Mouse (Mus musculus) hindbrain, embryonic 16.5 days (tissue): ENCODE data around the gene Brinp2. TPM values are rescaled to one million over a fixed set of nuclear protein-coding genes. Genes with fewer than 3 reads are reported as not detected.

ENCODE experiments used
- ATAC-seq: fragments of 200-750 bp; cut with Nextera tagmentation; 2 replicates; pipeline ENCODE4 v1.8.0; 2017; ENCODE audit warnings: moderate TSS enrichment, moderate library complexity
- H3K27ac ChIP-seq: fragments of 300-500 bp; sonication (generic); 2 replicates; pipeline ENCODE4 v1.5.1; 2014; ENCODE audit warnings: low read depth, mild to moderate bottlenecking, control low read depth, low read length, moderate library complexity
- H3K27me3 ChIP-seq: fragments of 300-500 bp; sonication (generic); replicated peaks from 2 replicates; pipeline ENCODE4 v1.6.1; 2014; ENCODE audit warnings: low read length; ENCODE audit not compliant: control insufficient read depth, insufficient read depth
- H3K36me3 ChIP-seq: fragments of 300-500 bp; sonication (generic); 2 replicates; pipeline ENCODE4 v1.6.1; 2014; ENCODE audit warnings: mild to moderate bottlenecking, low read length, moderate library complexity, mixed read lengths; ENCODE audit not compliant: control insufficient read depth, insufficient read depth
- H3K4me1 ChIP-seq: fragments of 300-500 bp; sonication (generic); 2 replicates; pipeline ENCODE4 v1.6.1; 2014; ENCODE audit warnings: low read depth, low read length; ENCODE audit not compliant: control insufficient read depth, insufficient read depth
- H3K4me2 ChIP-seq: fragments of 300-500 bp; sonication (generic); 2 replicates; pipeline ENCODE4 v1.6.1; 2014; ENCODE audit warnings: mild to moderate bottlenecking, low read length, control low read depth, moderate library complexity
- H3K4me3 ChIP-seq: fragments of 300-500 bp; sonication (generic); 2 replicates; pipeline ENCODE4 v1.5.1; 2014; ENCODE audit warnings: mild to moderate bottlenecking, low read length, control low read depth, moderate library complexity
- H3K9ac ChIP-seq: fragments of 300-500 bp; sonication (generic); 2 replicates; pipeline ENCODE4 v1.6.1; 2014; ENCODE audit warnings: low read depth, mild to moderate bottlenecking, control low read depth, low read length, moderate library complexity
- H3K9me3 ChIP-seq: fragments of 300-500 bp; sonication (generic); 2 replicates; pipeline ENCODE4 v1.6.1; 2014; ENCODE audit warnings: mild to moderate bottlenecking, low read length, moderate library complexity; ENCODE audit not compliant: control insufficient read depth
- WGBS: fragments of 180-500 bp; shearing (Covaris S2); extraction: QIAGEN DNeasy Blood & Tissue Kit; methylation state at CpG from one replicate; pipeline ENCODE4 v1.1.7; 2014; 5-methylcytosine and 5-hydroxymethylcytosine counted together
- polyA plus RNA-seq: library from polyadenylated mRNA; unstranded; fragments of >200 nt; fragmentation: Nextera tagmentation; extraction: Ambion mirVana; gene quantifications from 2 replicates; pipeline ENCODE4 v1.2.1, GENCODE M21; 2015

The Brinp2 gene
- polyA plus RNA-seq, 1 experiment from 2014 or later: 32.7 TPM

GRCm38 (mm10) chr1:158244016-158244415 lies 112.1 kb downstream of the Brinp2 start:
- Histone ChIP-seq H3K27me3 (no peaks in the 10 kb centered on the region), H3K27ac (no peak overlapping the region), H3K9ac (no peak overlapping the region), H3K4me2 (no peak overlapping the region), H3K36me3 (peaks cover 16% of the 10 kb centered on the region), H3K4me1 (no peaks in the 10 kb centered on the region), H3K4me3 (no peak overlapping the region), H3K9me3 (no peaks in the 10 kb centered on the region)
- ATAC-seq: no peak
- 97% methylated on average over 3 of the region's 3 CpGs for WGBS

DNA sequence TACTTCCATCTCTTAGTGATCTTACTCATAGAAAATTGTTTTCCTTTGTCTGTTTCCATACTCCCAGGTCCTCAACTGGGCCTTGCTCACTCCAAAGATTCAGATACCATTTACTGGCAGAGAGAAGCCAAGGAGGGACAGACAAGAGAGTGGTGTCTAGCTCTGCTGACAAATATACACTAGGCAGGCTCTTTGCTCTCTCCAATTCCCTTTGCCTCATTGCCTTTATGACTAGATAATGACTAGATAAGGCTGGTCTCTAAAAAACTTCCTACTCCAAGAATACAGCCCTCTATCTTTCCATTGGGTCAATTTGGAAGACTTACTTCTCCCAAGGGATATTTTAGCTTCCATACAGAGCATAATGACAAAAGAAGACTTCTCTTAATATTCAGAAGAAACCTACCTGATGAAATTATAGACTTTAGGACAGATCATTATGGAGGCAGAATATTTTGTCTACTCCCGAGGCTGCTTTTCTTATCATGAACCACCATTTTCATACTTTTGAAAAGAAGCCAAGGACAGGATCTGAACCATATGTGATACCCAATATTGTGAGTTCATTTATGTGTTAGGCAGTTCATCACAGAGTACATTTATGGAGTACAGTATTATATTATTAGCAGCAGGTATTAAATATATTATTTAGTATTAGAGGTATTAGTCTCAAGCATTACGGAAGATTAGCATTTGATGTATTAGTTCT lies 114.1 kb downstream of the Brinp2 start:
- no peaks in the 10 kb centered on the region for H3K4me1 ChIP-seq
- H3K9me3 ChIP-seq: no peaks in the 10 kb centered on the region
- H3K4me2 ChIP-seq: no peak overlapping the region
- no peak overlapping the region for H3K4me3 ChIP-seq
- WGBS: 87% methylated on average over 2 of the region's 2 CpGs
- H3K36me3 ChIP-seq: peaks cover 16% of the 10 kb centered on the region
- H3K27ac ChIP-seq: no peak overlapping the region
- no peaks in the 10 kb centered on the region for H3K27me3 ChIP-seq
- ATAC-seq: no peak
- no peak overlapping the region for H3K9ac ChIP-seq

- Histone ChIP-seq H3K4me2 (no peak overlapping the region), H3K27me3 (no peaks in the 10 kb centered on the region), H3K9me3 (no peaks in the 10 kb centered on the region), H3K4me1 (no peaks in the 10 kb centered on the region), H3K36me3 (no peaks in the 10 kb centered on the region), H3K4me3 (no peak overlapping the region), H3K9ac (no peak overlapping the region), H3K27ac (no peak overlapping the region)
- WGBS: 93% methylated on average over 2 of the region's 2 CpGs
- no peak for ATAC-seq
Measured at GRCm38 (mm10) chr1:158239841-158240240, 116.3 kb downstream of the Brinp2 start.

DNA sequence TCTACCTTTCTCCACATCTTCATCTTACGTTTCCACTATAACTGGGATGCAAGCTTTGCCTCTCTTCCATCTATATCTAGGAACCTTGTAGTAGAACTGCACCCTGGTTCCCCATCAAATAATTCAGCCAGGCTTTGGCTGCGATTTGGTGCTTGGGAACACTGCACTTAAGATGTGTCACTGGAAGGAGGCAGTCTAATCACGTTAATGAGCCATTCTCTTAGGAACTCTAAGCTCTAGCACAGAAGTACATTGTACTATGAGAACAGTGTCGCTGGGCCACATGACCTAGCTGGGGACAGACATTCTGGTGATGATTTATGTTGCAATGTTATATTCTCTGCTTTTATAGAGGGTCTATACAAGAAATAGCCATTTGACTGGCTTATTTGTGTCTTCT lies 117.4 kb downstream of the Brinp2 start:
- no peaks in the 10 kb centered on the region for H3K27me3 ChIP-seq
- no peaks in the 10 kb centered on the region for H3K4me1 ChIP-seq
- ATAC-seq: no peak
- WGBS: 52% methylated on average over 4 of the region's 4 CpGs
- H3K4me3 ChIP-seq: no peak overlapping the region
- no peaks in the 10 kb centered on the region for H3K36me3 ChIP-seq
- H3K9ac ChIP-seq: no peak overlapping the region
- no peak overlapping the region for H3K4me2 ChIP-seq
- H3K27ac ChIP-seq: no peak overlapping the region
- no peaks in the 10 kb centered on the region for H3K9me3 ChIP-seq

DNA sequence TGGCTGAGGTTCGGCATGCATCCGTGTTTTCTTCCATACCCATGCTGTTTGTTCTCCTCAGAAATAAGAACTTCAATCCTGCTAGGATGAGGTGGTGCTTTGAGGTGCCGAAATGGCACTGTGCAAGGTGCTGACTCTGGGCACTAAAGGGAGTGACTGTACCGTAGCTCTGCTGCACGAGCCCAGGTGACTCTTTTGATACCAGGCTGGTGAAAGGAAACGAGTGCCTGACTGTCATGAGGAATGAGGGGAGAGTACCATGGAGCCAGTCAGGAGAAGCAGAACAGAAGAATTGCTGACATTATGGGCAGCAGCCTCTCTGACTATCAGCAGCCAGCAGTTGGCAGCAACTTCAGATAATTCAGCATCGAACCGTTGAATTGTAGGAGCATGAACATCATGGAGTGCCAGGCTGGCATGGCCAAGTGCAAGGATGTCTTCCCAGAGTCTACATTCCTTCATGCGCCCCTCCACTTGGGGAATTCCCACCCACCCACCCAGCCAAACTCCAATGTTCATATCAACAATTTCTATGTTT lies 127.4 kb downstream of the Brinp2 start:
- Histone ChIP-seq H3K9me3 (no peaks in the 10 kb centered on the region), H3K27ac (no peak overlapping the region), H3K27me3 (no peaks in the 10 kb centered on the region), H3K4me3 (no peak overlapping the region), H3K9ac (no peak overlapping the region), H3K36me3 (no peaks in the 10 kb centered on the region), H3K4me1 (peaks cover 6% of the 10 kb centered on the region), H3K4me2 (no peak overlapping the region)
- no peak for ATAC-seq
- WGBS: 88% methylated on average over 9 of the region's 9 CpGs

DNA sequence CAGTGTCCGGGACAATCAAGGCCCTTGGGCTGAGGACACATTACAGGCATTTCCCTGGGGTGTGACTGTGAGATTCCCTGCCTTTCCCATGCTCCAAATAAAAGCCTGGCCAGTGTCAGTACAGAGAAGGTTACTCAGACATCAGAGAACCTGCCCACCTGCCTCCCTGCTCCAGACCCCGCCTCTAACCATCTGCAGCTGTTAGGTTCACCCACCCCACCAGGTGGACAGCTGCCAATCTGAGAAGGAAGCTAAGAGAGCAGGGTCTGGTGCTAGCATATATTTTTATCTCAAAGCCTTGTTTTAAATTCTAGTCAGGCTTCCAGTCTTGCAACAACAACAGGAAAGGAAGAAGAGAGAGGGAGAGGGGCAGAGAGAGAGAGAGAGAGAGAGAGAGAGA lies 128.9 kb downstream of the Brinp2 start:
- Histone ChIP-seq H3K9me3 (no peaks in the 10 kb centered on the region), H3K36me3 (no peaks in the 10 kb centered on the region), H3K4me1 (peaks cover 6% of the 10 kb centered on the region), H3K27ac (no peak overlapping the region), H3K4me3 (no peak overlapping the region), H3K27me3 (no peaks in the 10 kb centered on the region), H3K4me2 (no peak overlapping the region), H3K9ac (no peak overlapping the region)
- WGBS: 55% methylated on average over 2 of the region's 2 CpGs
- ATAC-seq: peak; percentile 50; the same call in 1 of the 2 replicates

GRCm38 (mm10) chr1:158226689-158227088 lies 129.4 kb downstream of the Brinp2 start:
- H3K4me3 ChIP-seq: no peak overlapping the region
- H3K4me2 ChIP-seq: no peak overlapping the region
- H3K27me3 ChIP-seq: no peaks in the 10 kb centered on the region
- WGBS: 34% methylated on average over 2 of the region's 2 CpGs
- H3K9me3 ChIP-seq: no peaks in the 10 kb centered on the region
- H3K9ac ChIP-seq: no peak overlapping the region
- H3K36me3 ChIP-seq: no peaks in the 10 kb centered on the region
- H3K4me1 ChIP-seq: peaks cover 6% of the 10 kb centered on the region
- no peak overlapping the region for H3K27ac ChIP-seq
- no peak for ATAC-seq

- peak; percentile 61; the same call in 1 of the 2 replicates for ATAC-seq
- H3K36me3 ChIP-seq: no peaks in the 10 kb centered on the region
- no peak overlapping the region for H3K9ac ChIP-seq
- H3K27me3 ChIP-seq: no peaks in the 10 kb centered on the region
- WGBS: 21% methylated on average over 4 of the region's 4 CpGs
- no peaks in the 10 kb centered on the region for H3K9me3 ChIP-seq
- H3K4me1 ChIP-seq: peaks cover 8% of the 10 kb centered on the region
- H3K27ac ChIP-seq: no peak overlapping the region
- no peak overlapping the region for H3K4me2 ChIP-seq
- H3K4me3 ChIP-seq: no peak overlapping the region
Measured at GRCm38 (mm10) chr1:158221048-158221447, 135.1 kb downstream of the Brinp2 start.

- WGBS: 54% methylated on average over 4 of the region's 4 CpGs
- Histone ChIP-seq H3K36me3 (no peaks in the 10 kb centered on the region), H3K4me1 (peaks cover 8% of the 10 kb centered on the region), H3K4me3 (no peak overlapping the region), H3K9me3 (no peaks in the 10 kb centered on the region), H3K9ac (no peak overlapping the region), H3K27ac (no peak overlapping the region), H3K27me3 (no peaks in the 10 kb centered on the region), H3K4me2 (no peak overlapping the region)
- 0 out of 2 replicates have a peak, but pooled peaks have one; percentile 46 for ATAC-seq
Measured at GRCm38 (mm10) chr1:158220148-158220547, 136.0 kb downstream of the Brinp2 start.
